In genomic region chr7:44429534-44430488, GRCm38 (mm10) we compare ENCODE assay signal across 8 mouse cellular contexts. TPM values are rescaled to one million over a fixed set of nuclear protein-coding genes. Genes with fewer than 3 reads are reported as not detected.
A peak's percentile ranks its signal among the peaks of the same experiment; 100 is the strongest.
DNase-seq lines count a peak whose midpoint lies in the region; ATAC-seq lines count a peak whose summit lies in the region.

No protein-coding gene starts in this region.

- H3K27ac ChIP-seq in hindbrain, embryonic 13.5 days = peak overlapping the region; percentile 100
- H3K27ac ChIP-seq in midbrain, embryonic 15.5 days = peak overlapping the region; percentile 100

- no peaks in the 10 kb centered on the region for H3K9me3 ChIP-seq in hindbrain, embryonic 13.5 days
- no peaks in the 10 kb centered on the region for H3K9me3 ChIP-seq in midbrain, embryonic 15.5 days

- DNase-seq in left cerebral cortex, adult 18-20 months (ENCODE audit: low spot score in 2 of 2) = peak; percentile 47 to 61
- no peak for DNase-seq in left cerebral cortex, adult 11 months (ENCODE audit: low spot score)
- no peak for DNase-seq in adrenal gland, adult (ENCODE audit: inconsistent age in 2 of 2, low spot score in 1 of 2)
- DNase-seq in urinary bladder, adult 2 months (ENCODE audit: low spot score) = no peak

- H3K4me1 ChIP-seq in hindbrain, embryonic 13.5 days (replicated peaks) = peaks cover 59% of the 10 kb centered on the region
- H3K4me1 ChIP-seq in midbrain, embryonic 15.5 days = peaks cover 54% of the 10 kb centered on the region

- peaks cover 4% of the 10 kb centered on the region for H3K36me3 ChIP-seq in hindbrain, embryonic 13.5 days
- H3K36me3 ChIP-seq in midbrain, embryonic 15.5 days (replicated peaks) = no peaks in the 10 kb centered on the region

- under 1% methylated on average over 31 of the region's 32 CpGs for WGBS in hindbrain, embryonic 13.5 days
- 1% methylated on average over 31 of the region's 32 CpGs for WGBS in midbrain, embryonic 15.5 days

- peak overlapping the region; percentile 77 for H3K4me3 ChIP-seq in hindbrain, embryonic 13.5 days
- peak overlapping the region; percentile 92 for H3K4me3 ChIP-seq in midbrain, embryonic 15.5 days

- H3K9ac ChIP-seq in hindbrain, embryonic 13.5 days = peak overlapping the region; percentile 98
- peak overlapping the region; percentile 96 for H3K9ac ChIP-seq in midbrain, embryonic 15.5 days

- peak overlapping the region; percentile 96 for H3K4me2 ChIP-seq in hindbrain, embryonic 13.5 days
- H3K4me2 ChIP-seq in midbrain, embryonic 15.5 days = peak overlapping the region; percentile 95

- H3K27me3 ChIP-seq in hindbrain, embryonic 13.5 days = no peaks in the 10 kb centered on the region
- no peaks in the 10 kb centered on the region for H3K27me3 ChIP-seq in midbrain, embryonic 15.5 days (replicated peaks)

- ATAC-seq in common myeloid progenitor, adult 5-6 weeks (replicated peaks; ENCODE audit: low read depth, poor library complexity, severe bottlenecking) = peak; percentile 47
- peak; percentile 22 for ATAC-seq in hindbrain, embryonic 13.5 days (ENCODE audit: low FRiP score)
- peak; percentile 19 for ATAC-seq in midbrain, embryonic 15.5 days (replicated peaks)
- no peak for ATAC-seq in erythroid progenitor cell, adult 5-6 weeks (replicated peaks; ENCODE audit: low FRiP score, poor library complexity, severe bottlenecking)

RNA-seq across cellular contexts. Expression of gene Lrrc4b, which starts 1.0 kb away (rescaled TPM):
- 100 to 1,000 TPM; 284 to 289 TPM for total RNA-seq in left cerebral cortex, adult 18-20 months (2021)
- total RNA-seq in common myeloid progenitor, adult 5-6 weeks (2017) = not detected in 2 replicates
- polyA plus RNA-seq in hindbrain, embryonic 13.5 days (2015; fragmentation: Nextera tagmentation; extraction: Ambion mirVana) = 14.6 and 15.6 TPM in 2 replicates
- 16.7 and 18.1 TPM in 2 replicates for polyA plus RNA-seq in midbrain, embryonic 15.5 days (2015; fragmentation: Nextera tagmentation; extraction: Ambion mirVana)
- total RNA-seq in erythroid progenitor cell, adult 5-6 weeks (2015; ENCODE audit: low replicate concordance) = not detected in 2 replicates
- not detected in 2 replicates for total RNA-seq in erythroid progenitor cell, adult 5-6 weeks (2017; ENCODE audit: low replicate concordance)
- polyA plus RNA-seq in urinary bladder, adult 2 months (2012; rRNA removed) = 1.7 and 2.3 TPM in 2 replicates

RNA-seq across cellular contexts. Expression of gene Aspdh, which starts 35.4 kb away (rescaled TPM):
- total RNA-seq in left cerebral cortex, adult 18-20 months (2021) = 1 to 10 TPM; 5.0 to 5.6 TPM
- total RNA-seq in common myeloid progenitor, adult 5-6 weeks (2017) = not detected in 2 replicates
- polyA plus RNA-seq in hindbrain, embryonic 13.5 days (2015; fragmentation: Nextera tagmentation; extraction: Ambion mirVana) = 5.6 and 6.5 TPM in 2 replicates
- 5.8 and 6.0 TPM in 2 replicates for polyA plus RNA-seq in midbrain, embryonic 15.5 days (2015; fragmentation: Nextera tagmentation; extraction: Ambion mirVana)
- not detected in 2 replicates for total RNA-seq in erythroid progenitor cell, adult 5-6 weeks (2015; ENCODE audit: low replicate concordance)
- 1.4 TPM in 1 of 2 replicates, not detected in the other for total RNA-seq in erythroid progenitor cell, adult 5-6 weeks (2017; ENCODE audit: low replicate concordance)
- polyA plus RNA-seq in urinary bladder, adult 2 months (2012; rRNA removed) = 0.10 and 0.22 TPM in 2 replicates

RNA-seq across cellular contexts. Expression of gene Josd2, which starts 38.0 kb away (rescaled TPM):
- total RNA-seq in left cerebral cortex, adult 18-20 months (2021) = 10 to 100 TPM; 76.7 to 77.9 TPM
- 26.0 and 37.3 TPM in 2 replicates for total RNA-seq in common myeloid progenitor, adult 5-6 weeks (2017)
- 45.8 and 46.2 TPM in 2 replicates for polyA plus RNA-seq in hindbrain, embryonic 13.5 days (2015; fragmentation: Nextera tagmentation; extraction: Ambion mirVana)
- 38.8 and 42.2 TPM in 2 replicates for polyA plus RNA-seq in midbrain, embryonic 15.5 days (2015; fragmentation: Nextera tagmentation; extraction: Ambion mirVana)
- total RNA-seq in erythroid progenitor cell, adult 5-6 weeks (2015; ENCODE audit: low replicate concordance) = 130 and 183 TPM in 2 replicates
- total RNA-seq in erythroid progenitor cell, adult 5-6 weeks (2017; ENCODE audit: low replicate concordance) = 122 and 124 TPM in 2 replicates
- polyA plus RNA-seq in urinary bladder, adult 2 months (2012; rRNA removed) = 85.0 and 110 TPM in 2 replicates

RNA-seq across cellular contexts. Expression of gene 1700008O03Rik, which starts 44.2 kb away (rescaled TPM):
- total RNA-seq in left cerebral cortex, adult 18-20 months (2021) = 1 to 10 TPM in 1 of 2 experiments, under 1 TPM in 1; 0.98 to 2.7 TPM
- 0.78 TPM in 1 of 2 replicates, not detected in the other for total RNA-seq in common myeloid progenitor, adult 5-6 weeks (2017)
- polyA plus RNA-seq in hindbrain, embryonic 13.5 days (2015; fragmentation: Nextera tagmentation; extraction: Ambion mirVana) = 1.8 and 2.4 TPM in 2 replicates
- polyA plus RNA-seq in midbrain, embryonic 15.5 days (2015; fragmentation: Nextera tagmentation; extraction: Ambion mirVana) = 2.1 and 2.6 TPM in 2 replicates
- not detected in 2 replicates for total RNA-seq in erythroid progenitor cell, adult 5-6 weeks (2015; ENCODE audit: low replicate concordance)
- total RNA-seq in erythroid progenitor cell, adult 5-6 weeks (2017; ENCODE audit: low replicate concordance) = not detected in 2 replicates
- polyA plus RNA-seq in urinary bladder, adult 2 months (2012; rRNA removed) = 1.4 and 1.5 TPM in 2 replicates

RNA-seq across cellular contexts. Expression of gene Syt3, which starts 45.9 kb away (rescaled TPM):
- total RNA-seq in left cerebral cortex, adult 18-20 months (2021) = 10 to 100 TPM; 56.6 to 66.2 TPM
- total RNA-seq in common myeloid progenitor, adult 5-6 weeks (2017) = 0.58 and 0.64 TPM in 2 replicates
- polyA plus RNA-seq in hindbrain, embryonic 13.5 days (2015; fragmentation: Nextera tagmentation; extraction: Ambion mirVana) = 26.1 and 27.7 TPM in 2 replicates
- polyA plus RNA-seq in midbrain, embryonic 15.5 days (2015; fragmentation: Nextera tagmentation; extraction: Ambion mirVana) = 56.3 and 57.2 TPM in 2 replicates
- not detected in 2 replicates for total RNA-seq in erythroid progenitor cell, adult 5-6 weeks (2015; ENCODE audit: low replicate concordance)
- not detected in 2 replicates for total RNA-seq in erythroid progenitor cell, adult 5-6 weeks (2017; ENCODE audit: low replicate concordance)
- polyA plus RNA-seq in urinary bladder, adult 2 months (2012; rRNA removed) = 4.1 and 4.3 TPM in 2 replicates

Comparison
In these comparisons a context has a peak if more than half of its experiments do, and no peak if none do; other contexts are left out.
1. DNase-seq: peak in left cerebral cortex, adult 18-20 months (2 of 2); none in left cerebral cortex, adult 11 months (single experiment), adrenal gland, adult (0 of 2) and urinary bladder, adult 2 months (single experiment).
2. RNA of gene Lrrc4b, which starts 1.0 kb away (total RNA-seq): 284 to 289 TPM in left cerebral cortex, adult 18-20 months; not detected in common myeloid progenitor, adult 5-6 weeks and not detected in erythroid progenitor cell, adult 5-6 weeks; every median in the first group is over 100 times any median in the second.